Comparison of ENCODE assay signal across 10 mouse cellular contexts in the genomic region with DNA sequence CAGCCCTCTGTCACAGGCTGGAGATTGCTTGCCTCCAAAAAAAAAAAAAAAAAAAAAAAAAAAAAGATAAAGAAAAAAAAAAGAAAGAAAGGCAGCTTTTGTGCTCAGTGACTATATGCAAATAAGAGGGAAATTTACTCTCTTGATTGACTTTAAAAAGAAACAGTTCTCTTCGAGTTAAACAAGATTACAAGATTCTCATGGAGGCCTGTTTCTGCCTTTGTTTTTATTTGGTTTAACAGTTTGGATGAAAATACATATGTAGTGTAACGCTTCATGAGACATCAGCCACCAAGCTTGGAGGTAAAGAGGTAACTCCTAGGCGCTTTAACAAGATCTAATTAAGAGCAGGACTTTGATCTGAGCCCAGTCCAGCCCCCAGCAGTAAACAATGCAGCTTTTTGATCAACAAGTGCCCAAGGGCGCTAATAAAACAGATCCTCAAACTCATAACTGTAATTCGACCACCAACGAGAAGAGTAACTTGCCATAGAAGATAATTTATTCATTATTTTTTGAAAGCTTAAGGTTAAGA. TPM values are rescaled to one million over a fixed set of nuclear protein-coding genes. Genes with fewer than 3 reads are reported as not detected.
DNase-seq lines count a peak whose midpoint lies in the region; ATAC-seq and TF ChIP-seq lines count a peak whose summit lies in the region.
"Had no signal": no experiment of that assay in that cellular context is flagged by ENCODE, and none has a peak within 500 bp of the region (broad histone marks: within the 10 kb centered on the region; RNA-seq: fewer than 3 reads in every experiment).

No protein-coding gene starts in this region.

- H3K4me1 ChIP-seq in CH12.LX (ENCODE audit: control insufficient read depth in 1 of 2, insufficient read depth in 2 of 2), result peaks cover 0 to 10% of the 10 kb centered on the region in 2 experiments; a peak in 2 of 4 replicates
- H3K4me1 ChIP-seq in liver, embryonic 12.5 days, result peaks cover 21% of the 10 kb centered on the region; the same call in 1 of the 2 replicates
- no peaks in the 10 kb centered on the region for H3K4me1 ChIP-seq in thymus, adult 2 months (replicated peaks; ENCODE audit: control insufficient read depth, insufficient read depth, low read length)

- no peak for TF ChIP-seq CTCF in CH12.LX (conservative IDR thresholded peaks at IDR 0.05 in 1 of 2, IDR thresholded peaks at IDR 0.05 in 1 of 2; ENCODE audit: low read depth in 2 of 2, low read length in 2 of 2)
- no peak for TF ChIP-seq CTCF in thymus, adult 2 months (IDR thresholded peaks at IDR 0.05; ENCODE audit: borderline replicate concordance, control insufficient read depth, extremely low read depth, insufficient read depth, low read length, poor library complexity)

- dilution Hi-C loops in CH12.LX (cut with MboI; ENCODE audit: extremely low pct_ligation_motif_present, extremely low pct_unique_long_range_greater_than_20kb, low sequenced_read_pairs), result no loop called here

- WGBS in liver, embryonic 12.5 days (ENCODE audit: insufficient replicate concordance), result 31% methylated on average over 6 of the region's 6 CpGs
- WGBS in thymus, adult 2 months, result 85% methylated on average over 6 of the region's 6 CpGs

- no peak for ATAC-seq in liver, embryonic 12.5 days

- in situ Hi-C loops in CH12.LX (cut with MboI; ENCODE audit: low pct_ligation_motif_present, low pct_unique_long_range_greater_than_20kb, low sequenced_read_pairs), result loop anchor here (25.0 kb wide), 1 partner anchor 828 kb away; no protein-coding TSS in a partner anchor

- H3K27me3 ChIP-seq in CH12.LX (replicated peaks), result no peaks in the 10 kb centered on the region
- no peaks in the 10 kb centered on the region for H3K27me3 ChIP-seq in liver, embryonic 12.5 days (replicated peaks)
- H3K27me3 ChIP-seq in thymus, adult 2 months (ENCODE audit: control insufficient read depth, insufficient read depth, low read length), result no peaks in the 10 kb centered on the region

- DNase-seq in CH12.LX (ENCODE audit: extremely low read depth) (no peak), R1 (ENCODE audit: low read depth, low spot score) (peak; percentile 44), MN1 (ENCODE audit: low spot score) (no peak)
- peak; percentile 65 for DNase-seq in forelimb bud, embryonic 11.5 days (ENCODE audit: low read depth, low spot score)
- DNase-seq in layer of hippocampus, adult 11-12 months (ENCODE audit: low spot score), result no peak
- no peak for DNase-seq in testis, postnatal 10 days (ENCODE audit: low spot score)
- DNase-seq in thymus, adult 2 months, result no peak
- DNase-seq: thymus, postnatal 25 days had no signal

- H3K4me2 ChIP-seq in CH12.LX (ENCODE audit: insufficient read depth, low read depth, poor library complexity, severe bottlenecking), result no peak overlapping the region
- H3K4me2 ChIP-seq in liver, embryonic 12.5 days, result peak overlapping the region; percentile 40; the same call in 1 of the 2 replicates

- H3K36me3 ChIP-seq in CH12.LX (replicated peaks in 1 of 2; ENCODE audit: control insufficient read depth in 1 of 2, insufficient read depth in 1 of 2, low read length in 1 of 2), result no peaks in the 10 kb centered on the region
- peaks cover 6% of the 10 kb centered on the region; the same call in 1 of the 2 replicates for H3K36me3 ChIP-seq in liver, embryonic 12.5 days
- no peaks in the 10 kb centered on the region for H3K36me3 ChIP-seq in thymus, adult 2 months (ENCODE audit: control insufficient read depth, insufficient read depth, low read length)

- TF ChIP-seq RAD21 in CH12.LX (IDR thresholded peaks at IDR 0.05; ENCODE audit: low read depth, low read length), result no peak

- H3K4me3 ChIP-seq in CH12.LX (replicated peaks in 1 of 3; ENCODE audit: low read depth in 2 of 3, low read length in 2 of 3, poor library complexity in 1 of 3), result no peak overlapping the region
- no peak overlapping the region for H3K4me3 ChIP-seq in liver, embryonic 12.5 days
- H3K4me3 ChIP-seq in thymus, adult 2 months (ENCODE audit: control insufficient read depth, insufficient read depth, low read length), result no peak overlapping the region
- H3K4me3 ChIP-seq: erythroblast, embryonic 14.5 days had no signal

- no peak for TF ChIP-seq POLR2A in CH12.LX (IDR thresholded peaks at IDR 0.05; ENCODE audit: low read depth, low read length)
- TF ChIP-seq POLR2A in thymus, adult 2 months (IDR thresholded peaks at IDR 0.05; ENCODE audit: control insufficient read depth, extremely low read depth, insufficient read depth, low read length, poor library complexity), result no peak

- no peak overlapping the region for H3K9ac ChIP-seq in CH12.LX (ENCODE audit: insufficient read depth, low read depth)
- no peak overlapping the region for H3K9ac ChIP-seq in liver, embryonic 12.5 days

- H3K27ac ChIP-seq in CH12.LX (ENCODE audit: insufficient read depth, low read depth), result no peak overlapping the region
- peak overlapping the region; percentile 54; the same call in 1 of the 2 replicates for H3K27ac ChIP-seq in liver, embryonic 12.5 days
- H3K27ac ChIP-seq in thymus, adult 2 months (ENCODE audit: control insufficient read depth, insufficient read depth, low read length), result no peak overlapping the region

- no peak for TF ChIP-seq EP300 in CH12.LX (IDR thresholded peaks at IDR 0.05; ENCODE audit: low read length)

- no peaks in the 10 kb centered on the region for H3K9me3 ChIP-seq in CH12.LX (replicated peaks; ENCODE audit: low read length)
- no peaks in the 10 kb centered on the region for H3K9me3 ChIP-seq in liver, embryonic 12.5 days (replicated peaks)

- no peaks in the 10 kb centered on the region for H3K79me2 ChIP-seq in CH12.LX (replicated peaks; ENCODE audit: control insufficient read depth, extremely low read depth, insufficient read depth, poor library complexity, severe bottlenecking)

TF ChIP-seq in CH12.LX, 34 proteins besides CTCF, POLR2A, EP300 and RAD21:
- peak; percentile 62 for TF ChIP-seq ZNF384 (IDR thresholded peaks at IDR 0.05; ENCODE audit: low read depth, low read length)
- TF ChIP-seq NRF1 (IDR thresholded peaks at IDR 0.05; ENCODE audit: low read depth, low read length), result no peak
TF ChIP-seq in CH12.LX: peak in this region for 1.

RNA-seq across cellular contexts. Expression of a gene that starts 8.9 kb away (rescaled TPM):
- total RNA-seq in CH12.LX (2012; rRNA removed), result 0.08 and 0.17 TPM in 2 replicates
- 1.5 TPM in 2 replicates for total RNA-seq in CH12.LX (2014; rRNA removed)
- 0.80 and 1.1 TPM in 2 replicates for polyA plus RNA-seq in CH12.LX (2012; ENCODE audit: insufficient read length, low read depth)
- 17.8 and 18.1 TPM in 2 replicates for polyA plus RNA-seq in liver, embryonic 12.5 days (2016; fragmentation: Nextera tagmentation; extraction: Ambion mirVana)
- polyA plus RNA-seq in thymus, adult 2 months (2012; rRNA removed), result 0.83 and 1.0 TPM in 2 replicates
- polyA plus RNA-seq: erythroblast, embryonic 14.5 days had no signal

Comparison
In these comparisons a context has a peak if more than half of its experiments do, and no peak if none do; other contexts are left out.
1. DNase-seq: peak in R1 (single experiment) and forelimb bud, embryonic 11.5 days (single experiment); none in CH12.LX (single experiment), layer of hippocampus, adult 11-12 months (single experiment), testis, postnatal 10 days (single experiment), MN1 (single experiment) and thymus, adult 2 months (single experiment).